Mouse (Mus musculus) forebrain, embryonic 14.5 days (tissue): Measurements from ENCODE around the gene Hsd17b10. TPM values are rescaled to one million over a fixed set of nuclear protein-coding genes. Genes with fewer than 3 reads are reported as not detected.

Source experiments
- ATAC-seq: fragments of 200-750 bp; cut with Nextera tagmentation; 2 replicates; pipeline ENCODE4 v1.8.0; 2017; ENCODE audit warnings: mild to moderate bottlenecking, moderate library complexity
- DNase-seq: peaks from one replicate; pipeline ENCODE4 v3.0.0-alpha.2; 2015; ENCODE audit warnings: low spot score
- H3K27ac ChIP-seq: fragments of 300-500 bp; sonication (generic); 2 replicates; pipeline ENCODE4 v1.5.1; 2014; ENCODE audit warnings: low read depth, mild to moderate bottlenecking, control low read depth, low read length, moderate library complexity
- H3K27me3 ChIP-seq: fragments of 300-500 bp; sonication (generic); replicated peaks from 2 replicates; pipeline ENCODE4 v1.6.1; 2014; ENCODE audit warnings: low read length, control low read depth, mixed read lengths; ENCODE audit not compliant: control insufficient read depth, insufficient read depth
- H3K36me3 ChIP-seq: fragments of 300-500 bp; sonication (generic); 2 replicates; pipeline ENCODE4 v1.6.1; 2014; ENCODE audit warnings: low read length, control low read depth; ENCODE audit not compliant: control insufficient read depth, insufficient read depth
- H3K4me1 ChIP-seq: fragments of 300-500 bp; sonication (generic); 2 replicates; pipeline ENCODE4 v1.6.1; 2014; ENCODE audit warnings: antibody characterized with exemption, low read length, control low read depth; ENCODE audit not compliant: control insufficient read depth, insufficient read depth
- H3K4me2 ChIP-seq: fragments of 300-500 bp; sonication (generic); 2 replicates; pipeline ENCODE4 v1.6.1; 2014; ENCODE audit warnings: mild to moderate bottlenecking, control low read depth, low read length
- H3K4me3 ChIP-seq: fragments of 300-500 bp; sonication (generic); 2 replicates; pipeline ENCODE4 v1.5.1; 2014; ENCODE audit warnings: low read depth, low read length, control low read depth
- H3K9ac ChIP-seq: fragments of 300-500 bp; sonication (generic); 2 replicates; pipeline ENCODE4 v1.6.1; 2014; ENCODE audit warnings: mild to moderate bottlenecking, low read length, control low read depth, moderate library complexity
- H3K9me3 ChIP-seq: fragments of 300-500 bp; sonication (generic); replicated peaks from 2 replicates; pipeline ENCODE4 v1.6.1; 2016; ENCODE audit warnings: low read length, control low read depth, mixed read lengths; ENCODE audit not compliant: control insufficient read depth
- WGBS: fragments of 180-500 bp; shearing (Covaris S2); extraction: QIAGEN DNeasy Blood & Tissue Kit; methylation state at CpG from one replicate; pipeline ENCODE4 v1.1.7; 2014; 5-methylcytosine and 5-hydroxymethylcytosine counted together
- polyA plus RNA-seq: library from polyadenylated mRNA; unstranded; fragments of >200 nt; fragmentation: Nextera tagmentation; extraction: Ambion mirVana; gene quantifications from 2 replicates; pipeline ENCODE4 v1.2.1, GENCODE M21; 2014

Gene Hsd17b10
- polyA plus RNA-seq, result 136 and 151 TPM in 2 replicates

DNA sequence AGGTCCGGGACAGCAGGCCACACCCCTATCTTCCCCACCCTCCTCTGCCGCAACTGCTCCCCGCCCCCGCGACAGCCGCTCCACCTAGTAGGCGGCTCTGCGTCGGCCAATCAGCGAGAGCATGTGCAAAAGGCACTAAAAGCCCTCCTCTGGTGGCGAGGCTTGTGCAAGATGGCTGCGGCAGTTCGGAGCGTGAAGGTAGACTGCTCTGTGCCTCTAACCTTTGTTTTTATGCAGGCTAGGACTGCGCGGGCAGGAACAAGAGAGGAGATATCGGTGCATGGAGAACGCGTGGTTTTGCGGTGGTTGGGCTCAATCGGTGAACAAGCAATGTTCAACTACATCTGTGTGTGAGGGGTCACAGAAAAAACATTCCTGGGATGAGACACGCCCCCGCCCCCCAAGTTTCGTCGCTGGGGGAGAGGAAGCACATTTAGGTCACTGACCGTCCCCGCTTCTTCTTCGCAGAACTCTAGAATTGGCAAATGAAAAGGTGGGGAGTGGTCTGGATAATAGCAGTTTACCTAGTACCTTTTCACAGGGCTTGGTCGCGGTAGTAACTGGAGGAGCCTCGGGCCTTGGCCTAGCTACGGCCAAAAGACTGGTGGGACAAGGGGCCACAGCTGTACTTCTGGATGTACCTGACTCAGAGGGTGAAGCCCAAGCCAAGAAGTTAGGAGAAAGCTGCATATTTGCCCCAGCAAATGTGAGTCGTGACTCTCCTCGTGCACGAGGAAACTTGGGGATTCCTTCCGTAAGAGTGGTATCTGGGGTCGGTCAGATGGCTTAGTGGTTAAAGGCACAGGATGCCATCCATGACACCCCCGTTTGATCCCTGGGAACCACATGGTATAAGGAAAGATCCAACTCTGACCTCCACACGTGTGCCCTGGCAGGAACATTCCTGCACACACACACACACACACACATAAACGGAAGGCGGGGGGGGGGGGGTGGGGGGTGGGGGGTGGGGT is at the start of gene Hsd17b10:
Hsd17b10 (plus strand) TSS at position 109 of the 974 bp plus-strand sequence.
- Histone ChIP-seq H3K27ac (no peak within 1 kb of the TSS), H3K4me1 (no peaks in the 10 kb centered on the region), H3K4me3 (peak within 1 kb of the TSS; percentile 39), H3K9ac (peak within 1 kb of the TSS; percentile 52), H3K27me3 (no peaks in the 10 kb centered on the region), H3K9me3 (no peaks in the 10 kb centered on the region), H3K36me3 (peaks cover 2% of the 10 kb centered on the region; the same call in 1 of the 2 replicates), H3K4me2 (peak within 1 kb of the TSS; percentile 60)
- ATAC-seq (peak; percentile 99), DNase-seq (peak; percentile 88)
- 33% methylated on average over 38 of the region's 41 CpGs for WGBS

DNA sequence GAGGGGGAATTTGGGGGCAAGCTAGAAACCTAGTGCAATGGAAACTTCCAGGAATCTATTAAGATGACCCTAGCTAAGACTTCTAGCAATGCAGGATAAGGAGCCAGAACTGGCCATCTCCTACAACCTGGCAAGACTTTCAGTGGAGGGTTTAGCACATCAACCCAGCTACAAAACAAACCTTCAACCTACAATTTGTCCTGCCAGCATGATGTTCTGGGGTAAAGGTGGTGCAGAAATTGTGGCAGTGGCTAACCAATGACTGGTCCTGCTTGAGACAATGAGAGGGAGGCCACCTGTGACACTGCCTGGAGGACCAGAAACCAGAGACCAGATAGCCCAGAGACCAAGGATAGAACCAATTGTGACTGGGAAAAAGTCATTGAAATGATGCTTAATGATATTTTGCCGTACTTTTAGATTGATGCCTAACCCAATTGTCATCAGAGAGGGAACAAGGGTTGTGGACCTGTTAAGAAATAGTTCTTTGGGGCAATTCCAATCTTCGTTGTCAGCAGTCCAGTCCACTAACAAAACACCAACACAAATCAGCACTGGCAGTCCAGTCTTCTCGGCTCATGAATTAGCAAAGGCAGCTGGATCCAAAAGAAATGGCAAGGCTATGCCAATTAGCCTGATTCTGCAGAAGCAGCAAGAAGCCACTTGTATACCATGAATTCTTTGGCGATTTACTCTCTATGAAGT is 2.5 kb upstream of the Hsd17b10 start:
- ATAC-seq (no peak), DNase-seq (no peak)
- H3K9ac ChIP-seq, result no peak overlapping the region
- no peaks in the 10 kb centered on the region for H3K27me3 ChIP-seq
- H3K9me3 ChIP-seq, result no peaks in the 10 kb centered on the region
- 61% methylated on average over 4 of the region's 4 CpGs for WGBS
- H3K4me1 ChIP-seq, result no peaks in the 10 kb centered on the region
- peaks cover 2% of the 10 kb centered on the region; the same call in 1 of the 2 replicates for H3K36me3 ChIP-seq
- H3K4me2 ChIP-seq, result no peak overlapping the region
- no peak overlapping the region for H3K27ac ChIP-seq
- H3K4me3 ChIP-seq, result no peak overlapping the region

DNA sequence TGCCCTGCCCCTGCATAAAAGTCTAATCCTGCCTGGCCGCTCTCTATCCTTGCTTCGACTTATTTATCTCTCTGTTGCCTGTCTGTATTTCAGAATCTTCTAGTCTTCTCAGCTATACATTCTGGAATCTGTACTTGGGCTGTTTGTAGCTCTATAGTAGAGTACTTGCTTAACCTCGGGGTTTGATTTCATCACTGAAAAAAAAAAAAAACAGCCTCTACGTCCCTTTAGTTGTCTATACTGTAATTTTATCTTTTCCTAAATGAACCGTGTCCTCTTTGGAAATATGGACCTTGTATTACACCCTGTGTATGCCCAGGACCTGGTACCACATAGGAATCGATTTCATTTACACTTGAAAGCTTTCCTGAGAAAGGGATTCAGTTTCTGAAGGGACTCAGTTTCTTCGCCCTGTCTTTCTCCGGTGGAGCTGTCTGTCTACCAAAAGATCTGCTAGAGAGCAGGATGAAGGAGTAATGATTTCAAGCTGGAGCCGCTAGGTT is 412 bp upstream of the Hsd17b10 start:
- Histone ChIP-seq H3K9ac (0 out of 2 replicates have a peak overlapping the region, but pooled peaks have one; percentile 14), H3K27me3 (no peaks in the 10 kb centered on the region), H3K36me3 (peaks cover 2% of the 10 kb centered on the region; the same call in 1 of the 2 replicates), H3K4me3 (peak overlapping the region; percentile 39), H3K4me2 (peak overlapping the region; percentile 60), H3K4me1 (no peaks in the 10 kb centered on the region), H3K9me3 (no peaks in the 10 kb centered on the region), H3K27ac (no peak overlapping the region)
- DNase-seq (no peak), ATAC-seq (no peak)
- WGBS, result 51% methylated on average over 9 of the region's 9 CpGs

DNA sequence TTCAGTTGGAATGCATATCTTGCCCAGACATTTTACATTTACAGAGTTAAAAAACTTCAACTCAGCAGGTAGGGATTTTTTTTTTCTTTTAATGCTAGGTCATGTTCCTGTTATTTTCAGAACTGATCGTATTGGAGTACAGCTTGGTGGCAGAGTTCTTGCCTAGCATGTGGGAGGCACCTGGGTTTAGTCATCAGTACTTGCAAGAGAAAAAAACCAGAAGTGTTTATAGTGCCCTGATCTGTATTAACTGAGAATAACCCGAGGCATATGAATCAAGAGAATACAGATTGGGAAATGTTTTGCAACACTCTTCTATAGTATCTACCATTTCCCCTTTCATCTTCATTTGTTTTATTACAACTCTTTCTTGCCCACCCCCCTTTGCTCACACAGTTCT is 1.2 kb downstream of the Hsd17b10 start:
- Histone ChIP-seq H3K9me3 (no peaks in the 10 kb centered on the region), H3K4me2 (0 out of 2 replicates have a peak overlapping the region, but pooled peaks have one; percentile 12), H3K4me1 (no peaks in the 10 kb centered on the region), H3K4me3 (no peak overlapping the region), H3K27ac (no peak overlapping the region), H3K36me3 (peaks cover 2% of the 10 kb centered on the region; the same call in 1 of the 2 replicates), H3K27me3 (no peaks in the 10 kb centered on the region), H3K9ac (no peak overlapping the region)
- ATAC-seq (no peak), DNase-seq (no peak)
- 88% methylated on average over 2 of the region's 2 CpGs for WGBS

DNA sequence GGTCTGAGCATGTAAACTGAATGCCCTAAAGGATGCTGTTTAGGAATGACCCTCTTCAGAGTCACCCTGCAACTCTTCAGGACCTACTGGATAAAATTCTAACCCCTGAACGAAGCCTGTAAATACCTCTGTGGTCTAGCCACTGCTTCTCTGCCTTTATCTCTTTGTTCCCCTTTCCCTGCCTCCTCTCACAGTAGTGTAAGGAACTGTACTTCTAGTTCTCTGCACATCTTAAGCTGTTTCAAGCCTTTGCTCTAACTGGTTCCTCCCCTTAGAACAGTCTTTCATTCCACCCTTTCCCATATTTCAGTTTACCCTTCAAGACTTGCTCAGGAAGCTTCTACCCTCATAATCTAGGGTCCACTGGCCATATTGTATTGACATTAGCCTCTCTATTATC is 6.2 kb downstream of the Hsd17b10 start:
- no peaks in the 10 kb centered on the region for H3K4me1 ChIP-seq
- 0 out of 2 replicates have a peak, but pooled peaks cover 3% of the 10 kb centered on the region for H3K27me3 ChIP-seq
- WGBS, result 72% methylated on average over 1 of the region's 1 CpGs
- ATAC-seq (no peak), DNase-seq (no peak)
- H3K4me3 ChIP-seq, result no peak overlapping the region
- H3K27ac ChIP-seq, result no peak overlapping the region
- no peaks in the 10 kb centered on the region for H3K9me3 ChIP-seq
- no peak overlapping the region for H3K9ac ChIP-seq
- no peak overlapping the region for H3K4me2 ChIP-seq
- H3K36me3 ChIP-seq, result peaks cover 2% of the 10 kb centered on the region; the same call in 1 of the 2 replicates

DNA sequence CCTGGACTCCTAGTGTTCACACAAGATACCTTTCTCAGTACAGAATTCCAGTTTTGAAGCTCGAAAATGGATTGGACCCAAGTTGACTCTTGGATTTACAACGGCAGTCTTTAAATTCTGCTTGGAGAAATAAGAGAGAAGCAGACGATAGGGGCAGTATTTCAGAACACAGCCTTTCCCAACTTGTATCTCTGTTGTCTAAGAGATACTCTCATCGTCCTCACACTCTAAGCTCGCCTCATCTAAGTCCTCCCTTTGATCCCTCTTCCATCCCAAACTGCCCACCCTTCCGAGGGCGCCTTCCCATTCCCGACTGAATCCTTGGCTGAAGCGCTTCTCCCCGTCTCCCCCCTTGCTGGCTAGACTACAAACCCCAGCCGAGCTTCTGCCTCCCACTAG is 14.1 kb downstream of the Hsd17b10 start:
- DNase-seq, result peak; percentile 32
- Histone ChIP-seq H3K27ac (peak overlapping the region; percentile 82), H3K9ac (peak overlapping the region; percentile 63), H3K4me2 (peak overlapping the region; percentile 52), H3K4me3 (peak overlapping the region; percentile 49), H3K4me1 (no peaks in the 10 kb centered on the region), H3K9me3 (no peaks in the 10 kb centered on the region), H3K36me3 (no peaks in the 10 kb centered on the region), H3K27me3 (0 out of 2 replicates have a peak, but pooled peaks cover 3% of the 10 kb centered on the region)
- no peak for ATAC-seq
- WGBS, result 20% methylated on average over 11 of the region's 11 CpGs

DNA sequence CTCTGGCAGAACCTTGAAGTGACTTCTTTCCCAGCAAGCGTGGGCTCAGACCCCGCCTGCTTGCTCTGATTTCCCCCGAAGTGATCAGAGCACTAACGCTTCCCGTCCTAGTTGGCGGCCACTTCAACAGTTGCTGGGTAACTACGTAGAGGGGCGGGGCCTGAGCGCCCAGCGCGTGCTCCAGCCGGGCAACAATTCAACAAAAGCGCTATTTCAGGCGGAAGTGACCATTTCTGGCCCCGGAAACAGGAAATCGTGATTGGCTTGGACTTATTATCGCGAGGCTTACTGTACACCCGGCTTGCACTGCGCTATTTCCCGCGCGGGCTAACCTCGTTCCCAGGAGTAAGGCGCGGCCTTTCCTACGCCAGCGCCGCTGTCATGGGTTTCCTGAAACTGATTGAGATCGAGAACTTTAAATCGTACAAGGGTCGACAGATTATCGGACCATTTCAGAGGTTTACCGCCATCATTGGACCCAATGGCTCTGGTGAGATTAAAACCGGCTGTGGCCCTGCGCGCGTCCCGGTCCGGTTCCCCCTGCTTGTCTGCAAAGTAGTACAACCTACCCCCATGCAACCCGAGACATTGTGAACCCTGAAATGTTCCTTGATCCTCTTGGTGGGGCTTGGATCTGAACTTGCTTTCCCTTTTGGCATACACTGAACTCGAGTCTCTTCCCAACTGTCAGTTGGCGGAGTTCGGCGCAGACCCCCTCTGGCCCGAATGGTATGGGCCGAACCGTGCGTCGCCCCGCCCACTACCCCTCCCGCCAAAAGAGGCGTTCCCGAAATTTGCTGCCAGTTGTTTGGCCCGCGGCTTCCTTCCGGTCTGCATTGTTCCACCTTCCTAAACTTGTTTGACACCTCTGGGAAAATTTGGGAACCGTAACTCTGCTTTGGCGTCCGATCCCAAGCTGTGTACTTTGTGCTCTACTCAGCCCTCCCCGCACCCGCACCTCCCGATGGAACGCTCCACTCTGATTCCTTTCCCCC is 14.8 kb downstream of the Hsd17b10 start, which contains the start of the genes Ribc1 and Smc1a:
Ribc1 (minus strand) TSS at position 145 of the 995 bp plus-strand sequence.
Smc1a (plus strand) TSS at position 278 of the 995 bp plus-strand sequence.
- peak within 1 kb of the TSS; percentile 82 for H3K27ac ChIP-seq
- DNase-seq, result peak; percentile 98
- peak; percentile 99 for ATAC-seq
- 0 out of 2 replicates have a peak, but pooled peaks cover 3% of the 10 kb centered on the region for H3K27me3 ChIP-seq
- no peaks in the 10 kb centered on the region for H3K9me3 ChIP-seq
- no peaks in the 10 kb centered on the region for H3K4me1 ChIP-seq
- H3K4me3 ChIP-seq, result peak within 1 kb of the TSS; percentile 49
- H3K36me3 ChIP-seq, result no peaks in the 10 kb centered on the region
- H3K9ac ChIP-seq, result peak within 1 kb of the TSS; percentile 65
- 25% methylated on average over 64 of the region's 64 CpGs for WGBS
- peak within 1 kb of the TSS; percentile 52 for H3K4me2 ChIP-seq
